Mouse (Mus musculus) gastrocnemius, adult 18-20 months (tissue): ENCODE data around the gene Sco2. TPM values are rescaled to one million over a fixed set of nuclear protein-coding genes. Genes with fewer than 3 reads are reported as not detected.

ENCODE experiments used
- DNase-seq: peaks from one replicate; pipeline ENCODE4 v3.0.0; 2021; ENCODE audit warnings: low spot score
- total RNA-seq, 2 experiments: library from RNA; stranded (reverse); gene quantifications; 2 replicates each; pipeline ENCODE4 v1.2.3; 2021

Sco2 gene
- total RNA-seq, 2 experiments from 2014 or later = 12.4 to 13.9 TPM

GRCm38 (mm10) chr15:89326441-89326840 is 47.2 kb downstream of the Sco2 start:
- no peak for DNase-seq

DNA sequence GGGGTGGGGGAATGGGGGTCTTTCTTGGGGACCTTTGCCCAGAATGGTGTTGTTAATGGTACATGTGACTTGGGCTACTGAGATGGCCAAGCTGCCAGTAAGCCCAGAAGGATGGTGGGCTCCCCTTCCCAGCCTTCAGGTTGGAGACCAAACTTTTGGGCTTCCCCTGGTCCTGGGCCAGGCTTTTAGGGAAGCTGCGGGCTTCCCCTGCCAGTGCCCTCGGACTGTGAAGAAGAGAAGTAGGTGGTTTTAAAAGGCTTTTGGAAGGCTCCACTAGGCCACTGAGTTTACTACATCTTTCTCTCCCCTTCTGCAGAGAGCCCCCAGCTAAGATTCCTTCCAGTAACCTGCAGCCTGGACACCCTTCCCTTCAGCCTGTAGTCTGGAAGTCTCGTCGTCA is 50.0 kb downstream of the Sco2 start:
- DNase-seq = no peak

DNA sequence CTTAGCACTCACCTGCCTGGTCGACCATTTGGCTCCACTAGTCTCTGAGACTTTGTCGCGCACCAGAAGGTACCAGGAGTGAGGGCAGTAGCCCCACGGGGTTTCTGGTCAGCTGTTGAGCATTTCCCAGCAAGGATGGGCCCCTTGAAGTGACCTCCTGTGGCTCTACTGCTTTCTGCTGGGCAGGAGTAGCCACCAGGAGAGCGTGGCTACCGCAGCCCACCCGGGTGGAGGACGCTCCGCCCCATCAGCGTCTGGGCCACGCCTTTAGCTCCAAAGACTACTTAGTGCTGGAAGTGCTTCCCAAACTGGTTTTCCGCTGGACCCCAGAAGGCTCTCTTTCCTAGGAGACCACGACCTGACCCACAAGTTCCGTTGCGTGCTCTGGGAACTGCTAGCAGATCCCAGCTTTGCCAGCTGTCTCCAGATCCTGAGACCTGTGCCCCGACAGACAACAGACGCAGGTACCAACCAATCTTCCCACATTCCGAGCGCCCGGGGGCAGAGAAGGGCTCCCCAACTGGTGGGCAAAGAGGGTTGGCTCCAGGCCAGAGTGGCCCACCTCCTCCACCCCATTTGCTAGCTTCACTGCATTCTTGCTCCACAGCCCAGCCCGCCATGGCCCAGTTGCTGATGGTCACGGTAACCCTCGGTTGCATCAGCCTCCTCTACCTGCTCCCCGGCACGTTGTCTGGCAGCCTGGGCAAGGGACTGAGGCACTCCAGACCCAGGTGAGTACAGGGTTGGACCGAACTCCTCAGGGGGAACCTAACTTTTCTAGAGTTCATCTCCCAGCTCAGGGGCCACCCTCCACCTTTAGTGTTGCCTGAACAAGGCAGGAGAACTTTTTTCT is 50.8 kb downstream of the Sco2 start, which contains the start of gene Adm2:
Gene Adm2, plus strand, starts transcription at position 51 of the 853 bp plus-strand sequence.
- no peak for DNase-seq

Other genes with a start within 250 kb of the Sco2 start
- gene Hdac10, start 245.1 kb downstream of the Sco2 start, total RNA-seq = 1 to 10 TPM; 5.7 to 5.9 TPM
- 100 to 1,000 TPM; 142 to 145 TPM for gene Mapk12, start 233.1 kb downstream of the Sco2 start, total RNA-seq
- gene Mapk11, start 224.2 kb downstream of the Sco2 start, total RNA-seq = 1 to 10 TPM in 1 of 2 experiments, under 1 TPM in 1; 0.89 to 1.9 TPM
- 1 to 10 TPM; 4.0 to 8.2 TPM for gene Plxnb2, start 193.1 kb downstream of the Sco2 start, total RNA-seq
- gene Dennd6b, start 177.3 kb downstream of the Sco2 start, total RNA-seq = 1 to 10 TPM; 8.8 to 9.6 TPM
- 10 to 100 TPM; 90.7 to 93.0 TPM for gene Ppp6r2, start 162.3 kb downstream of the Sco2 start, total RNA-seq
- gene Sbf1, start 58.5 kb downstream of the Sco2 start, total RNA-seq = 10 to 100 TPM; 59.4 to 61.0 TPM
- not detected for gene Adm2, start 51.1 kb downstream of the Sco2 start, total RNA-seq
- gene Miox, start 39.4 kb downstream of the Sco2 start, total RNA-seq = under 1 TPM in 1 of 2 experiments, not detected in 1; 0.48 TPM
- 10 to 100 TPM; 11.4 to 12.5 TPM for gene Lmf2, start 18.2 kb downstream of the Sco2 start, total RNA-seq
- 10 to 100 TPM; 39.2 to 46.1 TPM for gene Ncaph2, start 18.1 kb downstream of the Sco2 start, total RNA-seq
- under 1 TPM; 0.31 to 0.43 TPM for gene Tymp, start 3.2 kb upstream of the Sco2 start, total RNA-seq
- gene Odf3b, start 5.4 kb upstream of the Sco2 start, total RNA-seq = under 1 TPM in 1 of 2 experiments, not detected in 1; 0.64 TPM
- not detected for gene Klhdc7b, start 11.1 kb upstream of the Sco2 start, total RNA-seq
- gene Syce3, start 36.7 kb upstream of the Sco2 start, total RNA-seq = not detected
- gene Cpt1b, start 52.0 kb upstream of the Sco2 start, total RNA-seq = 100 to 1,000 TPM; 287 to 338 TPM
- gene C730034F03Rik, start 55.7 kb upstream of the Sco2 start, total RNA-seq = under 1 TPM; 0.23 to 0.28 TPM
- gene Gm44502, start 55.9 kb upstream of the Sco2 start, total RNA-seq = under 1 TPM in 1 of 2 experiments, not detected in 1; 0.52 TPM
- gene Chkb, start 56.1 kb upstream of the Sco2 start, total RNA-seq = 10 to 100 TPM; 19.7 to 27.0 TPM
- gene Mapk8ip2, start 80.1 kb upstream of the Sco2 start, total RNA-seq = under 1 TPM; 0.25 to 0.57 TPM
- 1 to 10 TPM; 2.8 to 4.0 TPM for gene Arsa, start 103.6 kb upstream of the Sco2 start, total RNA-seq
- gene Shank3, start 125.8 kb upstream of the Sco2 start, total RNA-seq = 10 to 100 TPM in 1 of 2 experiments, 1 to 10 TPM in 1; 8.9 to 12.6 TPM
- gene Acr, start 194.5 kb upstream of the Sco2 start, total RNA-seq = not detected
- 1 to 10 TPM; 2.1 to 2.4 TPM for gene Rabl2, start 218.1 kb upstream of the Sco2 start, total RNA-seq